Comparison of ENCODE assay signal across 8 mouse cellular contexts in the genomic region with DNA sequence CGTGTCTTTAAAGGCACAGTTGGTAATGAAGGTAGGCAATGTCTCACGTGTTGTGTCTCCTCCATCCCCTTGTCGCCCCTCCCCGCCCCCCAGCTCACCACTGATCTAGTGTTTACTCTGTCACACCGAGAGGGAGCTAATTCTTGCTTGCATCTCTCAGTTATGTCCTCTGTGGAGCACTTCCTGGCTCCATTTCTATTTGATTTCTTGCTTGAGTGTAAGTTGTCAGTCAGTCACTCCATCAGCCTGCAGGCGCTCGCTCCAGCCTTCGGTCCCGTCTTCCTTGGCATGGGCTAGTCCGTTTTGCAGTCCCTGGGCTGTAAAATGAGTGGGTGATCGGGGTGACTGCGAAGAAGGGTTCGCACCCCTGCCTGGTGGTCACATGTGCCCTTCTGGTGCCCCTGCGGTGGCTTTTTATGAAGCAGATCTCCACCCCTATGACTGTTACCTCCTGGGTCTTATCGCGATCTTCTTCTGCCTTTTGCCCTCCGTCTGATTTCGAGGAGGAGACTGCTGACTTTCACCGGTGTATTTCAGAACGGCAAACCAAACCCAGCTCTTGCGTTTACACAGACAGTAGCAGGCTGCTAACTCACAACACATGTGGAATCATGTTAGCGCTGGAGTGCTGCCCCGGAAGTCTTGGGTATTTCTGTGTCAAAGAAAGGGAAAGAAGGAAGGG. TPM values are rescaled to one million over a fixed set of nuclear protein-coding genes. Genes with fewer than 3 reads are reported as not detected.
DNase-seq lines count a peak whose midpoint lies in the region; ATAC-seq and TF ChIP-seq lines count a peak whose summit lies in the region.

No protein-coding gene starts in this region.

- no peaks in the 10 kb centered on the region for H3K9me3 ChIP-seq in kidney, embryonic 15.5 days (replicated peaks)
- H3K9me3 ChIP-seq in forebrain, embryonic 16.5 days (ENCODE audit: control insufficient read depth, low read length), result no peaks in the 10 kb centered on the region
- H3K9me3 ChIP-seq in limb, embryonic 15.5 days, result no peaks in the 10 kb centered on the region
- H3K9me3 ChIP-seq in midbrain, postnatal 0 days (ENCODE audit: low read length), result no peaks in the 10 kb centered on the region

- peak overlapping the region; percentile 47 for H3K4me3 ChIP-seq in kidney, embryonic 15.5 days (replicated peaks)
- H3K4me3 ChIP-seq in forebrain, embryonic 16.5 days (replicated peaks; ENCODE audit: low read length), result peak overlapping the region; percentile 49
- H3K4me3 ChIP-seq in limb, embryonic 15.5 days, result peak overlapping the region; percentile 41
- peak overlapping the region; percentile 42 for H3K4me3 ChIP-seq in midbrain, postnatal 0 days (ENCODE audit: low read depth, low read length)

- H3K36me3 ChIP-seq in kidney, embryonic 15.5 days, result no peaks in the 10 kb centered on the region
- H3K36me3 ChIP-seq in forebrain, embryonic 16.5 days (ENCODE audit: control insufficient read depth, insufficient read depth), result no peaks in the 10 kb centered on the region
- H3K36me3 ChIP-seq in limb, embryonic 15.5 days, result no peaks in the 10 kb centered on the region
- no peaks in the 10 kb centered on the region for H3K36me3 ChIP-seq in midbrain, postnatal 0 days (ENCODE audit: insufficient read depth, low read length)

- peak; percentile 11; the same call in 1 of the 2 replicates for ATAC-seq in kidney, embryonic 15.5 days (replicated peaks; ENCODE audit: low FRiP score)
- peak; percentile 16; the same call in 1 of the 2 replicates for ATAC-seq in forebrain, embryonic 16.5 days
- no peak for ATAC-seq in limb, embryonic 15.5 days (ENCODE audit: insufficient number of reproducible peaks, low FRiP score, low TSS enrichment, low read depth)
- ATAC-seq in midbrain, postnatal 0 days (ENCODE audit: low FRiP score), result no peak

- WGBS in kidney, embryonic 15.5 days, result 2% methylated on average over 23 of the region's 23 CpGs
- WGBS in forebrain, embryonic 16.5 days, result under 1% methylated on average over 23 of the region's 23 CpGs
- 2% methylated on average over 23 of the region's 23 CpGs for WGBS in limb, embryonic 15.5 days
- under 1% methylated on average over 23 of the region's 23 CpGs for WGBS in midbrain, postnatal 0 days

- no peak for TF ChIP-seq CTCF in midbrain, postnatal 0 days (IDR thresholded peaks at IDR 0.05)

- H3K27me3 ChIP-seq in kidney, embryonic 15.5 days, result peaks cover 31% of the 10 kb centered on the region
- H3K27me3 ChIP-seq in forebrain, embryonic 16.5 days (replicated peaks; ENCODE audit: control insufficient read depth, insufficient read depth, low read length), result peaks cover 7% of the 10 kb centered on the region; the same call in 1 of the 2 replicates
- peaks cover 15% of the 10 kb centered on the region for H3K27me3 ChIP-seq in limb, embryonic 15.5 days
- H3K27me3 ChIP-seq in midbrain, postnatal 0 days (ENCODE audit: insufficient read depth, low read length), result 0 out of 2 replicates have a peak, but pooled peaks cover 3% of the 10 kb centered on the region

- peak overlapping the region; percentile 43; the same call in 1 of the 2 replicates for H3K9ac ChIP-seq in kidney, embryonic 15.5 days
- peak overlapping the region; percentile 52 for H3K9ac ChIP-seq in forebrain, embryonic 16.5 days (replicated peaks; ENCODE audit: low read depth, low read length)
- H3K9ac ChIP-seq in limb, embryonic 15.5 days, result no peak overlapping the region
- peak overlapping the region; percentile 52 for H3K9ac ChIP-seq in midbrain, postnatal 0 days (replicated peaks; ENCODE audit: low read length, poor library complexity, severe bottlenecking)

- peaks cover 45% of the 10 kb centered on the region for H3K4me1 ChIP-seq in kidney, embryonic 15.5 days
- peaks cover 30% of the 10 kb centered on the region for H3K4me1 ChIP-seq in forebrain, embryonic 16.5 days (replicated peaks; ENCODE audit: control insufficient read depth, insufficient read depth, low read length)
- H3K4me1 ChIP-seq in limb, embryonic 15.5 days, result peaks cover 39% of the 10 kb centered on the region
- 0 out of 2 replicates have a peak, but pooled peaks cover 6% of the 10 kb centered on the region for H3K4me1 ChIP-seq in midbrain, postnatal 0 days (ENCODE audit: insufficient read depth, low read length)

- no peak overlapping the region for H3K27ac ChIP-seq in kidney, embryonic 15.5 days
- H3K27ac ChIP-seq in forebrain, embryonic 16.5 days (ENCODE audit: low read length), result no peak overlapping the region
- H3K27ac ChIP-seq in limb, embryonic 15.5 days, result peak overlapping the region; percentile 59
- no peak overlapping the region for H3K27ac ChIP-seq in midbrain, postnatal 0 days (ENCODE audit: low read depth, low read length)

- peak overlapping the region; percentile 90 for H3K4me2 ChIP-seq in kidney, embryonic 15.5 days
- peak overlapping the region; percentile 67 for H3K4me2 ChIP-seq in forebrain, embryonic 16.5 days (ENCODE audit: low read length)
- H3K4me2 ChIP-seq in limb, embryonic 15.5 days, result peak overlapping the region; percentile 88
- H3K4me2 ChIP-seq in midbrain, postnatal 0 days (ENCODE audit: low read depth, low read length, poor library complexity, severe bottlenecking), result peak overlapping the region; percentile 90

- DNase-seq in kidney, adult 8-10 months, result no peak
- DNase-seq in NIH3T3 (ENCODE audit: low read depth), result peak; percentile 58
- DNase-seq in midbrain, postnatal 0 days (ENCODE audit: low spot score), result peak; percentile 14
- DNase-seq in right cerebral cortex, adult 18-20 months, result no peak
- DNase-seq in layer of hippocampus, postnatal 10 days (ENCODE audit: low spot score in 2 of 2), result no peak

RNA-seq across cellular contexts. Expression of gene Pou2f1, which starts 45.9 kb away (rescaled TPM):
- 19.5 TPM in 2 replicates for polyA plus RNA-seq in kidney, embryonic 15.5 days (2015; fragmentation: Nextera tagmentation; extraction: Ambion mirVana)
- 22.7 and 22.9 TPM in 2 replicates for polyA plus RNA-seq in forebrain, embryonic 16.5 days (2015; fragmentation: Nextera tagmentation; extraction: Ambion mirVana)
- 8.1 and 9.5 TPM in 2 replicates for polyA plus RNA-seq in limb, embryonic 15.5 days (2015; fragmentation: Nextera tagmentation; extraction: Ambion mirVana)
- total RNA-seq in midbrain, postnatal 0 days (2014; rRNA removed), result 26.8 and 27.2 TPM in 2 replicates
- polyA plus RNA-seq in midbrain, postnatal 0 days (2015; fragmentation: Nextera tagmentation; extraction: Ambion mirVana), result 17.3 and 21.5 TPM in 2 replicates
- 10 to 100 TPM; 18.6 to 22.2 TPM for total RNA-seq in layer of hippocampus, postnatal 10 days (2021)

Comparison
In these comparisons a context has a peak if more than half of its experiments do, and no peak if none do; other contexts are left out.
1. ATAC-seq: peak in kidney, embryonic 15.5 days (single experiment) and forebrain, embryonic 16.5 days (single experiment); none in limb, embryonic 15.5 days (single experiment) and midbrain, postnatal 0 days (single experiment).
2. DNase-seq: peak in NIH3T3 (single experiment) and midbrain, postnatal 0 days (single experiment); none in kidney, adult 8-10 months (0 of 2), right cerebral cortex, adult 18-20 months (single experiment) and layer of hippocampus, postnatal 10 days (0 of 2).
3. Peak in every context shown above with its lines, with median percentiles within 50 percentile points of each other: H3K4me2 ChIP-seq and H3K4me3 ChIP-seq.